24 mouse cellular contexts compared by ENCODE assay signal in the genomic region with DNA sequence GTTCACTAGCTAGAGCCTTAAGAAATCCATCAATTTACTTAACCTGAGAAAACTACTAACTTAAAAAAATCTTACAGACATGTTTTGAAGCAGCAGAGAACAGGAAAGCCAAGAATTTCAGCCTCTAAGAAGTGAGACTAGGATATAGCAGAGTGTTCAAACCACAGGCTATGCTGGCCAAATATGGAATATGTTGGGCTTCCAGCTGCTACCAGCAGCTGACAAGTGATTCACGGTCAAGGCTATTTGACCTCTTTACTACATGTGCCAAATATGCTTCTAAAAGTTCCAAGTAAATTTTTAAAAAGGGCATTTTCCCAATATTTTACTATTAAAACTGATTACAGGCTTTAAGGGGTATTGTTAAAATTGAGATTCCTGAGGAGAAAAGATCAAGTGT. TPM values are rescaled to one million over a fixed set of nuclear protein-coding genes. Genes with fewer than 3 reads are reported as not detected.
DNase-seq lines count a peak whose midpoint lies in the region; ATAC-seq and TF ChIP-seq lines count a peak whose summit lies in the region.
"Had no signal": no experiment of that assay in that cellular context is flagged by ENCODE, and none has a peak within 500 bp of the region (broad histone marks: within the 10 kb centered on the region; RNA-seq: fewer than 3 reads in every experiment).

No protein-coding gene starts in this region.

- intact Hi-C loops in gastrocnemius, adult 2 months (cut with DNase I), result no loop called here
- intact Hi-C loops in heart, postnatal 25 days (cut with DNase I), result loop anchor here (10.0 kb wide), 1 partner anchor 45 kb away; no protein-coding TSS in a partner anchor

- ATAC-seq in heart, embryonic 11.5 days (replicated peaks; ENCODE audit: insufficient number of reproducible peaks, low FRiP score, low TSS enrichment), result no peak
- no peak for ATAC-seq in heart, embryonic 14.5 days (ENCODE audit: insufficient number of reproducible peaks, insufficient read depth, low FRiP score, low read depth)
- no peak for ATAC-seq in heart, postnatal 0 days (ENCODE audit: insufficient read depth, low read depth)
- ATAC-seq: activated CD4-positive, CD25-positive, alpha-beta regulatory T cell, adult 4 months; forebrain, embryonic 13.5 days; forebrain, embryonic 16.5 days; hindbrain, embryonic 16.5 days; intestine, embryonic 15.5 days had no signal

- peaks cover 11% of the 10 kb centered on the region for H3K36me3 ChIP-seq in heart, embryonic 11.5 days (ENCODE audit: control insufficient read depth, insufficient read depth, low read length)
- H3K36me3 ChIP-seq in heart, embryonic 14.5 days (ENCODE audit: control insufficient read depth, insufficient read depth, low read length), result peaks cover 11% of the 10 kb centered on the region
- H3K36me3 ChIP-seq in heart, postnatal 0 days (replicated peaks; ENCODE audit: control insufficient read depth, insufficient read depth, low read length), result peaks cover 7% of the 10 kb centered on the region; the same call in 1 of the 2 replicates
- H3K36me3 ChIP-seq: intestine, embryonic 15.5 days had no signal

- WGBS in heart, embryonic 11.5 days (ENCODE audit: insufficient replicate concordance), result 66% methylated on average over 1 of the region's 1 CpGs
- 23% methylated on average over 1 of the region's 1 CpGs for WGBS in heart, embryonic 14.5 days
- WGBS in heart, postnatal 0 days, result 32% methylated on average over 1 of the region's 1 CpGs

- H3K4me2 ChIP-seq in heart, embryonic 11.5 days, result no peak overlapping the region
- peak overlapping the region; percentile 50 for H3K4me2 ChIP-seq in heart, embryonic 14.5 days (ENCODE audit: low read length)
- no peak overlapping the region for H3K4me2 ChIP-seq in heart, postnatal 0 days (ENCODE audit: low read depth, low read length)
- H3K4me2 ChIP-seq: forebrain, embryonic 13.5 days; hindbrain, embryonic 13.5 days; intestine, embryonic 15.5 days had no signal

- no peak overlapping the region; the same call in 1 of the 2 replicates for H3K4me3 ChIP-seq in gastrocnemius, adult 2 months
- no peak overlapping the region for H3K4me3 ChIP-seq in heart, embryonic 11.5 days (ENCODE audit: low read depth, low read length)
- peak overlapping the region in 1 of 2 experiments; percentile 11; a peak in 1 of 4 replicates for H3K4me3 ChIP-seq in heart, embryonic 14.5 days (ENCODE audit: control insufficient read depth in 1 of 2, insufficient read depth in 1 of 2, low read depth in 1 of 2, low read length in 2 of 2)
- no peak overlapping the region for H3K4me3 ChIP-seq in heart, postnatal 0 days (ENCODE audit: low read depth, low read length)
- H3K4me3 ChIP-seq: forebrain, embryonic 10.5 days; forebrain, embryonic 13.5 days; hindbrain, embryonic 10.5 days; hindbrain, embryonic 13.5 days; intestine, embryonic 15.5 days had no signal

- no peaks in the 10 kb centered on the region for H3K27me3 ChIP-seq in heart, embryonic 11.5 days (ENCODE audit: control insufficient read depth, insufficient read depth, low read length)
- H3K27me3 ChIP-seq in heart, embryonic 14.5 days (ENCODE audit: control insufficient read depth, insufficient read depth, low read length), result no peaks in the 10 kb centered on the region
- no peaks in the 10 kb centered on the region for H3K27me3 ChIP-seq in heart, postnatal 0 days (ENCODE audit: control insufficient read depth, insufficient read depth, low read length)
- H3K27me3 ChIP-seq: forebrain, embryonic 13.5 days; hindbrain, embryonic 13.5 days; intestine, embryonic 15.5 days had no signal

- H3K9me3 ChIP-seq in heart, embryonic 11.5 days (replicated peaks; ENCODE audit: control insufficient read depth, low read length), result peaks cover 7% of the 10 kb centered on the region
- H3K9me3 ChIP-seq in heart, embryonic 14.5 days (ENCODE audit: control insufficient read depth, low read length), result peaks cover 19% of the 10 kb centered on the region
- peaks cover 12% of the 10 kb centered on the region for H3K9me3 ChIP-seq in heart, postnatal 0 days (replicated peaks; ENCODE audit: control insufficient read depth, low read length)
- H3K9me3 ChIP-seq: intestine, embryonic 15.5 days had no signal

- TF ChIP-seq CTCF in gastrocnemius, adult 2 months (IDR thresholded peaks at IDR 0.05), result no peak
- TF ChIP-seq CTCF in heart, postnatal 0 days (IDR thresholded peaks at IDR 0.05; ENCODE audit: low read depth), result no peak

- no peaks in the 10 kb centered on the region for H3K4me1 ChIP-seq in heart, embryonic 11.5 days (ENCODE audit: control insufficient read depth, insufficient read depth, low read length)
- peaks cover 4 to 11% of the 10 kb centered on the region in 2 experiments; a peak in 2 of 4 replicates for H3K4me1 ChIP-seq in heart, embryonic 14.5 days (ENCODE audit: control insufficient read depth in 2 of 2, insufficient read depth in 2 of 2, low read length in 2 of 2)
- H3K4me1 ChIP-seq in heart, postnatal 0 days (ENCODE audit: control insufficient read depth, insufficient read depth), result peaks cover 6% of the 10 kb centered on the region; the same call in 1 of the 2 replicates
- H3K4me1 ChIP-seq: intestine, embryonic 15.5 days had no signal

- H3K27ac ChIP-seq in gastrocnemius, adult 2 months, result peak overlapping the region; percentile 68
- peak overlapping the region; percentile 78 for H3K27ac ChIP-seq in heart, embryonic 11.5 days (ENCODE audit: low read depth, low read length)
- H3K27ac ChIP-seq in heart, embryonic 14.5 days (replicated peaks in 1 of 2; ENCODE audit: control insufficient read depth in 1 of 2, insufficient read depth in 1 of 2, low read depth in 2 of 2, low read length in 2 of 2), result peak overlapping the region; percentile 57 to 69
- H3K27ac ChIP-seq in heart, postnatal 0 days (ENCODE audit: low read depth), result peak overlapping the region; percentile 52
- H3K27ac ChIP-seq: forebrain, embryonic 10.5 days; forebrain, embryonic 13.5 days; hindbrain, embryonic 10.5 days; hindbrain, embryonic 13.5 days; intestine, embryonic 15.5 days had no signal

- no peak overlapping the region for H3K9ac ChIP-seq in heart, embryonic 11.5 days (ENCODE audit: low read depth, low read length)
- 0 out of 2 replicates have a peak overlapping the region, but pooled peaks have one; percentile 25 for H3K9ac ChIP-seq in heart, embryonic 14.5 days (ENCODE audit: low read length)
- H3K9ac ChIP-seq in heart, postnatal 0 days (replicated peaks; ENCODE audit: low read depth, low read length), result no peak overlapping the region
- H3K9ac ChIP-seq: forebrain, embryonic 13.5 days; hindbrain, embryonic 13.5 days; intestine, embryonic 15.5 days had no signal

- TF ChIP-seq EP300 in heart, postnatal 0 days (IDR thresholded peaks at IDR 0.05; ENCODE audit: low read depth), result no peak

- no peak for DNase-seq in gastrocnemius, adult 2 months
- no peak for DNase-seq in gastrocnemius, adult 8-10 months (ENCODE audit: low spot score in 2 of 2)
- no peak for DNase-seq in heart, postnatal 25 days (ENCODE audit: low spot score)
- no peak for DNase-seq in heart, adult 18-20 months
- DNase-seq in heart, postnatal 0 days (ENCODE audit: low spot score), result peak; percentile 27
- no peak for DNase-seq in heart, postnatal 4 days
- DNase-seq: adrenal gland, postnatal 10 days; adrenal gland, postnatal 36 days; cerebellum, adult 18-20 months; cerebellum, adult 9-10 months; cerebellum, postnatal 14 days; gastrocnemius, postnatal 25 days; kidney, adult 11 months; kidney, adult 9 months had no signal

RNA-seq across cellular contexts. Expression of gene Zscan18, which starts 3.9 kb away (rescaled TPM):
- total RNA-seq in gastrocnemius, adult 2 months (2021), result under 1 TPM; 0.53 to 0.61 TPM
- 1 to 10 TPM in 2 of 4 experiments, under 1 TPM in 2; 0.46 to 1.3 (median 0.86) TPM for total RNA-seq in gastrocnemius, adult 8-10 months (2022)
- 8.5 and 9.1 TPM in 2 replicates for polyA plus RNA-seq in heart, embryonic 11.5 days (2014; fragmentation: Nextera tagmentation; extraction: Ambion mirVana)
- under 1 TPM; 0.48 to 0.91 TPM for total RNA-seq in heart, postnatal 25 days (2021)
- polyA plus RNA-seq in heart, embryonic 14.5 days (2014; fragmentation: Nextera tagmentation; extraction: Ambion mirVana), result 5.6 and 6.6 TPM in 2 replicates
- total RNA-seq in heart, adult 18-20 months (2021), result 1 to 10 TPM in 1 of 2 experiments, under 1 TPM in 1; 0.80 to 1.1 TPM
- total RNA-seq in heart, postnatal 0 days (2014; rRNA removed; ENCODE audit: low replicate concordance), result 1.5 and 6.3 TPM in 2 replicates
- 2.1 and 2.6 TPM in 2 replicates for polyA plus RNA-seq in heart, postnatal 0 days (2015; fragmentation: Nextera tagmentation; extraction: Ambion mirVana)
- 1 to 10 TPM; 4.0 to 4.6 TPM for total RNA-seq in heart, postnatal 4 days (2021)

RNA-seq across cellular contexts. Expression of gene Zfp329, which starts 19.1 kb away (rescaled TPM):
- 1 to 10 TPM; 3.7 to 5.6 TPM for total RNA-seq in gastrocnemius, adult 2 months (2021)
- 1 to 10 TPM; 2.9 to 5.8 (median 4.5) TPM for total RNA-seq in gastrocnemius, adult 8-10 months (2022)
- 12.4 and 13.4 TPM in 2 replicates for polyA plus RNA-seq in heart, embryonic 11.5 days (2014; fragmentation: Nextera tagmentation; extraction: Ambion mirVana)
- total RNA-seq in heart, postnatal 25 days (2021), result 1 to 10 TPM; 6.6 to 7.1 TPM
- polyA plus RNA-seq in heart, embryonic 14.5 days (2014; fragmentation: Nextera tagmentation; extraction: Ambion mirVana), result 13.6 and 14.8 TPM in 2 replicates
- 1 to 10 TPM; 4.3 to 6.1 TPM for total RNA-seq in heart, adult 18-20 months (2021)
- total RNA-seq in heart, postnatal 0 days (2014; rRNA removed; ENCODE audit: low replicate concordance), result 3.1 and 12.2 TPM in 2 replicates
- 6.2 and 7.0 TPM in 2 replicates for polyA plus RNA-seq in heart, postnatal 0 days (2015; fragmentation: Nextera tagmentation; extraction: Ambion mirVana)
- 10 to 100 TPM in 1 of 2 experiments, 1 to 10 TPM in 1; 9.2 to 10.3 TPM for total RNA-seq in heart, postnatal 4 days (2021)

RNA-seq across cellular contexts. Expression of gene Zfp110, which starts 35.0 kb away (rescaled TPM):
- 10 to 100 TPM; 11.4 to 13.2 TPM for total RNA-seq in gastrocnemius, adult 2 months (2021)
- total RNA-seq in gastrocnemius, adult 8-10 months (2022), result 10 to 100 TPM; 11.9 to 17.2 (median 13.9) TPM
- 21.6 and 25.6 TPM in 2 replicates for polyA plus RNA-seq in heart, embryonic 11.5 days (2014; fragmentation: Nextera tagmentation; extraction: Ambion mirVana)
- total RNA-seq in heart, postnatal 25 days (2021), result 10 to 100 TPM; 14.1 to 16.3 TPM
- polyA plus RNA-seq in heart, embryonic 14.5 days (2014; fragmentation: Nextera tagmentation; extraction: Ambion mirVana), result 22.6 and 22.7 TPM in 2 replicates
- total RNA-seq in heart, adult 18-20 months (2021), result 10 to 100 TPM; 17.0 to 18.4 TPM
- 14.8 and 20.5 TPM in 2 replicates for total RNA-seq in heart, postnatal 0 days (2014; rRNA removed; ENCODE audit: low replicate concordance)
- 15.3 and 15.9 TPM in 2 replicates for polyA plus RNA-seq in heart, postnatal 0 days (2015; fragmentation: Nextera tagmentation; extraction: Ambion mirVana)
- total RNA-seq in heart, postnatal 4 days (2021), result 10 to 100 TPM; 21.5 to 22.4 TPM
